Mouse (Mus musculus) 416B (cell line): ENCODE measurements around the gene Ccdc39.

ENCODE experiments used
- DNase-seq: peaks from one replicate; pipeline ENCODE4 v3.0.0; 2011; ENCODE audit warnings: low read depth

Gene Ccdc39

GRCm38 (mm10) chr3:33843801-33844632 lies at the start of gene Ccdc39:
TSS of gene Ccdc39 (minus strand) at chr3:33844310.
- no peak for DNase-seq

GRCm38 (mm10) chr3:33893433-33893832 lies 49.3 kb upstream of the Ccdc39 start:
- no peak for DNase-seq

- no peak for DNase-seq
Observed at GRCm38 (mm10) chr3:33887438-33887837, 43.3 kb upstream of the Ccdc39 start.

GRCm38 (mm10) chr3:33883105-33883504 lies 39.0 kb upstream of the Ccdc39 start:
- DNase-seq: no peak

GRCm38 (mm10) chr3:33882695-33883094 lies 38.6 kb upstream of the Ccdc39 start:
- DNase-seq: no peak

GRCm38 (mm10) chr3:33878661-33879060 lies 34.6 kb upstream of the Ccdc39 start:
- no peak for DNase-seq

- DNase-seq: no peak
Observed at GRCm38 (mm10) chr3:33874456-33875286, 30.6 kb upstream of the Ccdc39 start.

- no peak for DNase-seq
Observed at GRCm38 (mm10) chr3:33873837-33874236, 29.7 kb upstream of the Ccdc39 start.

- DNase-seq: no peak
Observed at GRCm38 (mm10) chr3:33873366-33873765, 29.3 kb upstream of the Ccdc39 start.

- DNase-seq: peak; percentile 36
Observed at GRCm38 (mm10) chr3:33864000-33864540, 20.0 kb upstream of the Ccdc39 start.

GRCm38 (mm10) chr3:33858939-33859338 lies 14.8 kb upstream of the Ccdc39 start:
- DNase-seq: peak; percentile 46

- DNase-seq: no peak
Observed at GRCm38 (mm10) chr3:33853062-33853461, 9.0 kb upstream of the Ccdc39 start.

GRCm38 (mm10) chr3:33850856-33851255 lies 6.7 kb upstream of the Ccdc39 start:
- no peak for DNase-seq

GRCm38 (mm10) chr3:33846639-33847038 lies 2.5 kb upstream of the Ccdc39 start:
- no peak for DNase-seq

GRCm38 (mm10) chr3:33838877-33839276 lies 5.2 kb downstream of the Ccdc39 start:
- no peak for DNase-seq

- no peak for DNase-seq
Observed at GRCm38 (mm10) chr3:33836576-33836975, 7.5 kb downstream of the Ccdc39 start.

- DNase-seq: no peak
Observed at GRCm38 (mm10) chr3:33832351-33832750, 11.8 kb downstream of the Ccdc39 start.

GRCm38 (mm10) chr3:33824135-33824946 lies 19.8 kb downstream of the Ccdc39 start:
- DNase-seq: peak; percentile 75

- no peak for DNase-seq
Observed at GRCm38 (mm10) chr3:33807151-33807550, 37.0 kb downstream of the Ccdc39 start.

- DNase-seq: peak; percentile 41
Observed at GRCm38 (mm10) chr3:33800513-33800820, 43.6 kb downstream of the Ccdc39 start.

- peak; percentile 98 for DNase-seq
Observed at GRCm38 (mm10) chr3:33799617-33800512, 44.2 kb downstream of the Ccdc39 start, which contains the start of gene Ttc14. TSS of gene Ttc14 (plus strand) at chr3:33799832.
